Mouse (Mus musculus) limb, embryonic 13.5 days (tissue): ENCODE measurements around the gene Slc22a4. TPM values are rescaled to one million over a fixed set of nuclear protein-coding genes. Genes with fewer than 3 reads are reported as not detected.

Source experiments
- ATAC-seq: fragments of 200-750 bp; cut with Nextera tagmentation; 2 replicates; pipeline ENCODE4 v1.8.0; 2017; ENCODE audit warnings: low read depth, moderate number of reproducible peaks, moderate TSS enrichment; ENCODE audit not compliant: low FRiP score
- H3K27ac ChIP-seq: fragments of 300-500 bp; sonication (generic); 2 replicates; pipeline ENCODE4 v1.5.1; 2015; ENCODE audit warnings: inconsistent platforms, mild to moderate bottlenecking, moderate library complexity
- H3K27me3 ChIP-seq: fragments of 300-500 bp; sonication (generic); 2 replicates; pipeline ENCODE4 v1.6.1; 2015; ENCODE audit warnings: mild to moderate bottlenecking, inconsistent platforms
- H3K36me3 ChIP-seq: fragments of 300-500 bp; sonication (generic); 2 replicates; pipeline ENCODE4 v1.6.1; 2015; ENCODE audit warnings: inconsistent platforms, mild to moderate bottlenecking, moderate library complexity
- H3K4me1 ChIP-seq: fragments of 300-500 bp; sonication (generic); 2 replicates; pipeline ENCODE4 v1.6.1; 2015; ENCODE audit warnings: inconsistent platforms
- H3K4me2 ChIP-seq: fragments of 300-500 bp; sonication (generic); replicated peaks from 2 replicates; pipeline ENCODE4 v1.6.1; 2015; ENCODE audit warnings: inconsistent platforms, mild to moderate bottlenecking, moderate library complexity
- H3K4me3 ChIP-seq: fragments of 300-500 bp; sonication (generic); 2 replicates; pipeline ENCODE4 v1.5.1; 2015; ENCODE audit warnings: moderate library complexity, mild to moderate bottlenecking, inconsistent platforms
- H3K9ac ChIP-seq: fragments of 300-500 bp; sonication (generic); 2 replicates; pipeline ENCODE4 v1.6.1; 2015; ENCODE audit warnings: mild to moderate bottlenecking, inconsistent platforms
- H3K9me3 ChIP-seq: fragments of 300-500 bp; sonication (generic); 2 replicates; pipeline ENCODE4 v1.6.1; 2016; ENCODE audit warnings: inconsistent platforms
- WGBS: fragments of 180-500 bp; shearing (Covaris S2); methylation state at CpG from one replicate; pipeline ENCODE4 v1.1.7; 2015; 5-methylcytosine and 5-hydroxymethylcytosine counted together
- polyA plus RNA-seq: library from polyadenylated mRNA; unstranded; fragments of >200 nt; fragmentation: Nextera tagmentation; extraction: Ambion mirVana; gene quantifications from 2 replicates; pipeline ENCODE4 v1.2.1, GENCODE M21; 2015

The Slc22a4 gene
- 1.6 TPM in 2 replicates for polyA plus RNA-seq

GRCm38 (mm10) chr11:54028044-54028951, at the start of gene Slc22a4:
TSS of gene Slc22a4 (minus strand) at chr11:54028090.
- WGBS: 3% methylated on average over 61 of the region's 61 CpGs
- peak within 1 kb of the TSS; percentile 58 for H3K4me3 ChIP-seq
- peak; percentile 89 for ATAC-seq
- peak within 1 kb of the TSS; percentile 33; the same call in 1 of the 2 replicates for H3K27ac ChIP-seq
- no peaks in the 10 kb centered on the region for H3K9me3 ChIP-seq
- no peaks in the 10 kb centered on the region for H3K36me3 ChIP-seq
- peaks cover 16% of the 10 kb centered on the region for H3K4me1 ChIP-seq
- H3K4me2 ChIP-seq: peak within 1 kb of the TSS; percentile 95
- peak within 1 kb of the TSS; percentile 78 for H3K9ac ChIP-seq
- H3K27me3 ChIP-seq: peaks cover 37% of the 10 kb centered on the region

GRCm38 (mm10) chr11:54076101-54076500, 48.2 kb upstream of the Slc22a4 start:
- H3K4me3 ChIP-seq: no peak overlapping the region
- H3K4me2 ChIP-seq: no peak overlapping the region
- no peaks in the 10 kb centered on the region for H3K9me3 ChIP-seq
- no peaks in the 10 kb centered on the region for H3K27me3 ChIP-seq
- WGBS: 80% methylated on average over 1 of the region's 1 CpGs
- ATAC-seq: no peak
- H3K4me1 ChIP-seq: 0 out of 2 replicates have a peak, but pooled peaks cover 20% of the 10 kb centered on the region
- H3K27ac ChIP-seq: no peak overlapping the region
- no peak overlapping the region for H3K9ac ChIP-seq
- H3K36me3 ChIP-seq: no peaks in the 10 kb centered on the region

- H3K4me1 ChIP-seq: 0 out of 2 replicates have a peak, but pooled peaks cover 20% of the 10 kb centered on the region
- no peak overlapping the region for H3K4me2 ChIP-seq
- H3K27ac ChIP-seq: no peak overlapping the region
- H3K9me3 ChIP-seq: no peaks in the 10 kb centered on the region
- H3K36me3 ChIP-seq: no peaks in the 10 kb centered on the region
- 59% methylated on average over 6 of the region's 6 CpGs for WGBS
- H3K9ac ChIP-seq: no peak overlapping the region
- ATAC-seq: no peak
- no peaks in the 10 kb centered on the region for H3K27me3 ChIP-seq
- no peak overlapping the region for H3K4me3 ChIP-seq
These were observed 47.5 kb upstream of the Slc22a4 start for GRCm38 (mm10) chr11:54075353-54075752.

GRCm38 (mm10) chr11:54073291-54073690, 45.4 kb upstream of the Slc22a4 start:
- no peak overlapping the region for H3K27ac ChIP-seq

GRCm38 (mm10) chr11:54071726-54072445, 44.0 kb upstream of the Slc22a4 start:
- no peak overlapping the region for H3K9ac ChIP-seq
- no peak overlapping the region for H3K4me3 ChIP-seq
- H3K4me2 ChIP-seq: no peak overlapping the region
- 81% methylated on average over 5 of the region's 5 CpGs for WGBS
- no peaks in the 10 kb centered on the region for H3K27me3 ChIP-seq
- H3K36me3 ChIP-seq: no peaks in the 10 kb centered on the region
- no peak for ATAC-seq
- H3K27ac ChIP-seq: no peak overlapping the region
- peaks cover 44% of the 10 kb centered on the region for H3K4me1 ChIP-seq
- H3K9me3 ChIP-seq: no peaks in the 10 kb centered on the region

More at GRCm38 (mm10) chr11:54073291-54073690, 45.4 kb upstream of the Slc22a4 start:
- H3K27me3 ChIP-seq: no peaks in the 10 kb centered on the region
- H3K4me3 ChIP-seq: no peak overlapping the region
- H3K4me2 ChIP-seq: no peak overlapping the region
- ATAC-seq: no peak
- WGBS: 49% methylated on average over 4 of the region's 4 CpGs
- no peaks in the 10 kb centered on the region for H3K9me3 ChIP-seq
- no peak overlapping the region for H3K9ac ChIP-seq
- no peaks in the 10 kb centered on the region for H3K36me3 ChIP-seq
- H3K4me1 ChIP-seq: peaks cover 30% of the 10 kb centered on the region

- under 1% methylated on average over 60 of the region's 61 CpGs for WGBS
- peaks cover 71% of the 10 kb centered on the region for H3K4me1 ChIP-seq
- peaks cover 9% of the 10 kb centered on the region for H3K36me3 ChIP-seq
- H3K4me2 ChIP-seq: peak within 1 kb of the TSS; percentile 88
- ATAC-seq: peak; percentile 77
- no peaks in the 10 kb centered on the region for H3K9me3 ChIP-seq
- peak within 1 kb of the TSS; percentile 93 for H3K27ac ChIP-seq
- H3K9ac ChIP-seq: peak within 1 kb of the TSS; percentile 90
- peak within 1 kb of the TSS; percentile 77 for H3K4me3 ChIP-seq
- H3K27me3 ChIP-seq: no peaks in the 10 kb centered on the region
These were observed 40.9 kb upstream of the Slc22a4 start, which contains the start of gene Pdlim4 for GRCm38 (mm10) chr11:54068520-54069371. TSS of gene Pdlim4 (minus strand) at chr11:54069014.

GRCm38 (mm10) chr11:54067996-54068519, 40.2 kb upstream of the Slc22a4 start:
- Histone ChIP-seq H3K36me3 (peaks cover 15% of the 10 kb centered on the region), H3K9me3 (no peaks in the 10 kb centered on the region), H3K27me3 (no peaks in the 10 kb centered on the region), H3K4me3 (peak overlapping the region; percentile 77), H3K4me1 (peaks cover 74% of the 10 kb centered on the region), H3K27ac (peak overlapping the region; percentile 93), H3K4me2 (peak overlapping the region; percentile 88), H3K9ac (peak overlapping the region; percentile 90)
- WGBS: 6% methylated on average over 4 of the region's 4 CpGs
- ATAC-seq: no peak

- 7% methylated on average over 12 of the region's 12 CpGs for WGBS
- peak; percentile 48 for ATAC-seq
- H3K9me3 ChIP-seq: no peaks in the 10 kb centered on the region
- peak overlapping the region; percentile 77 for H3K4me3 ChIP-seq
- H3K27ac ChIP-seq: peak overlapping the region; percentile 93
- peak overlapping the region; percentile 90 for H3K9ac ChIP-seq
- peak overlapping the region; percentile 88 for H3K4me2 ChIP-seq
- peaks cover 16% of the 10 kb centered on the region for H3K36me3 ChIP-seq
- peaks cover 76% of the 10 kb centered on the region for H3K4me1 ChIP-seq
- no peaks in the 10 kb centered on the region for H3K27me3 ChIP-seq
These were observed 39.6 kb upstream of the Slc22a4 start for GRCm38 (mm10) chr11:54067318-54067995.

- ATAC-seq: no peak
- H3K36me3 ChIP-seq: peaks cover 27% of the 10 kb centered on the region
- peak overlapping the region; percentile 88 for H3K4me2 ChIP-seq
- peak overlapping the region; percentile 90 for H3K9ac ChIP-seq
- H3K4me1 ChIP-seq: peaks cover 78% of the 10 kb centered on the region
- no peaks in the 10 kb centered on the region for H3K9me3 ChIP-seq
- 57% methylated on average over 5 of the region's 5 CpGs for WGBS
- no peak overlapping the region for H3K27ac ChIP-seq
- H3K27me3 ChIP-seq: no peaks in the 10 kb centered on the region
- H3K4me3 ChIP-seq: peak overlapping the region; percentile 77
These were observed 38.5 kb upstream of the Slc22a4 start for GRCm38 (mm10) chr11:54066400-54066799.

GRCm38 (mm10) chr11:54065915-54066178, 38.0 kb upstream of the Slc22a4 start:
- Histone ChIP-seq H3K9me3 (no peaks in the 10 kb centered on the region), H3K4me3 (no peak overlapping the region), H3K4me2 (peak overlapping the region; percentile 88; the same call in 1 of the 2 replicates), H3K27me3 (no peaks in the 10 kb centered on the region), H3K4me1 (peaks cover 84% of the 10 kb centered on the region), H3K9ac (no peak overlapping the region), H3K36me3 (peaks cover 28% of the 10 kb centered on the region), H3K27ac (no peak overlapping the region)
- no peak for ATAC-seq
- 91% methylated on average over 4 of the region's 4 CpGs for whole genome bisulfite sequencing
